Mouse (Mus musculus) MEL-GATA-1-ER (cell line): Measurements from ENCODE around the gene Ppp2r5c.

ENCODE experiments used
- DNase-seq: peaks from one replicate; pipeline ENCODE4 v3.0.0-alpha.2; 2012; ENCODE audit warnings: low read depth; ENCODE audit errors: extremely low read depth

The Ppp2r5c gene

DNA sequence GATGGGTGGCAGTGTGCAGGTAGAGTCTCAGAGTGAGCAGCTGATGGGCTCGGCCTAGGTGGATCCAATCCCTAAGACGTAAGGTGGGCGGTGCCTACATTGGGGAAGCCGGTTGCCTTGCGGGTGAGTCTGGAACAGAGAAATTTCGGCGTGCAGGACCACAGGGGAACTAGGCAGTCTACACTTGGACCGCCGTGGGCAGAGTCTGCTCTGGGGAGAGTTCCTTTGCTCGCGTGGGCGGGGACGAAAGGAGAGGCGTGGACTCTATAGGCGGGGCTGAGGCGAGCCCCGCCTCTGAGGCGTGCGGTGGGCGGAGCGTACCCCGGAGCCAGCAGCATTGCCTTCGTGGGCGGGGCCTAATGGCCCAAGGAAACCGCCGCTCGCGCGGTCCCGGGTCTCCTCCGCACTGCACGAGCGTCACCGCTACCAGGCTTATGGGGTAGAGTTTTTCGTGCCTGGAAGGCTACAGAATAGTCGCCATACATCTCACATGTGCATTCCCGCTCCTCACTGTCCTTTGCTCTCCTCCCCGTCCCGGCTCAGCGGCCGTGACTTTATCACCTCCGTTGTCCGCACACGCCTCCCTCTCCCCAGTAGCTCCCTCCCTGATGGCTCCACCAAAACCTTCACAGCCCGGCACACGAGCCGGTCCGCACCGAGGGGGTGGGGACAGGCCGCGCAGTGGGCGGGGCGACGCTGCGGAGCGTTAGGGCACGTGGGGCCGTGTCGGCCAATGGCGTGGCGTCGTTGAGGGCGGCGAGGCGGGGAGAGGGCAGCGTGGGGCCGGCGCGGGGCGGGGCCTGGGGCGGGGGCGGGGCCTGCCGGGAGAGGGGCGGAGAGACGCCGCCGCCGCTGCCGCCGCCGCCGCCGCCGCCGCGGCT lies at the start of gene Ppp2r5c:
Gene Ppp2r5c (plus strand): TSS at position 831 of the 881 bp plus-strand sequence.
- peak; percentile 57 for DNase-seq

DNA sequence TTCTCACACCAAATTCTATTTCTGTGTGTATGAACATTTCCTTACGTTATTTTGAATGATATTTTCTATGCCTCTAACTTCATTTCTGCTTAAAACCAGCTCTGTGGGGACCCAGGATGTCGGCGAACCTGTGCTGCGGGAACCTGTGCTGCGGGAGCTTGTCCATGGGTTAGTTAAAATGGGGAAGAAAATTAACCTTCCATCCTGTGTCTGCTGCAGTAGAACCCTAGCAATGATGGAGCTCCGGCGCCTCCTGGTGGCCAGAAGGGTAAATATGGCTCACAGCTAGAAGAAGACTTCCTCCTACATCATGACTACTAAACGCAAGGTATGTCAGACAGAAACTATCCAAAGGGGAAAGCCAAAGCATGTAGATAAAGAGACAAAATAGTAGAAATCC lies 48.6 kb upstream of the Ppp2r5c start:
- DNase-seq: peak; percentile 68

DNA sequence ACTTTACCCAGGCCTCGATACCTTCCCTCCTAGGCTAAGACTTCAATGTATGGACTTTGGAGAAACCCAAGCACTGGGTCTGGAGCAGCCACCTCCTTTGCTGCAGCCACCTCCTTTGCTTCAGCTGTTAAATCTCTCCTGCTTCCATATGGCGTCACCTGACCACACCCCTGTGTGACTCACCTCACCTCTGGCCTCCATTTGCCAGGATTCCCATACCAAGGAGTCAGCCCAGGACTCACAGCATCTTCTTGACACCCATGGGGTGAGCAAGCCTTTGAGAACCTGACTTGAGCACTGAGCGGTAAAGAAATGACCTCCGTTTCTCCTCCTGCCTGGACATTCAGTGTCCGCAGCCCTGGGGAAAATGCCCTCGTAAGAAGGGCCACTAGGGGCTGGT lies 47.8 kb upstream of the Ppp2r5c start:
- no peak for DNase-seq

DNA sequence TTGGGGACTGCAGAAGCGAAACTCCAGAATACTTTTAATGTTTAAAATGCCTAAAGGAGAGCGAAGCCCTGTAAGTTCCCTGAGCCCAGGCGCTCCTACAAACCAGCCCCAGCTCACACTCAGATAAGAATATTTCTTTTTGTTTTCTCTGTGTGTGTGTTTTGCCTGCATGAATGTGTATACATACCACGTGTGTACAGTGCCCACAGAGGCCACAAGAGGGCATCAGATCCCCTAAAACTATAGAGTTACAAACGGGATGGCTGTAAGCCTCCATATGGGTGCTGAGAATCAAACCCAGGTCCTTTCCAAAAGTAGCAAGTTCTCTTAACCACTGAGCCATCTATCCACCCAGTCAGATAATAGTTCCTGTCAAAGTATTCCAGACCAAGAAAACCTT lies 46.0 kb upstream of the Ppp2r5c start:
- DNase-seq: no peak

DNA sequence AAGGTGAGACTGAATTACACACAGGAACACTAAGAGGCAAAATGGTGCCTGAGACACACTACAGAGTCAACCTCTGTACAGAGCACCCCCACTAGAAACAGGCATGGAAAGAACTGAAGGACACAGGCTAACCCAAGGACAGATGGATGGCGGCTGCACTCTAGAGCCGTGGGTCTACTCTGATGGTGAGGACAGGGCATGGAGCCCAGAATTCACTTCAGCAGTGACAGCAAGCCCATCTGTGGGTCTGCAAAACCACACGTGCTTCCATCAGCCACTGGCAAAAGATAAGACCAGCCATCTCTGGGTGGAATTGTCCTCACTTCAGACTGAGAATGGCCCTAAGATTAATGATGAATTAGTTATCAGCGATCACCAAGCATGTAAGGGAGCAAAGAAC lies 45.0 kb upstream of the Ppp2r5c start:
- DNase-seq: no peak

DNA sequence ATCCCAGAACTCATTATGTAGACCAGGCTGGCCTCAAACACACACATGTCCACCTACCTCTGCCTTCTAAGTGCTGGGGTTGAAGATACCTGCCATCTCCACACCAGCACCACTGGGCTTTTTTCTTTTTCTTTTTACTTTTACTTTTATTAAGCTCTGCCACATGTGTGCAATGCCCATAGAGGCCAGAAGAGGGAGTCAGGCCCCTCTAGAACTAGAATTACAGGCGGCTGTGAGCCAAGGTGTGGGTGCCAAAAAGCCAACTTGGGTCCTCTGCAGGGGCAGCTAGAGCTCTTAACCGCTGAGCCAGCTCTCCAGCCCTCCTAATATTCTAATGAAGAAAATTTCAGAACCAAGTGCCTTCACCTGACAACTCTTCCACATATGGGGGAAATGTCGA lies 30.7 kb upstream of the Ppp2r5c start:
- DNase-seq: peak; percentile 64

DNA sequence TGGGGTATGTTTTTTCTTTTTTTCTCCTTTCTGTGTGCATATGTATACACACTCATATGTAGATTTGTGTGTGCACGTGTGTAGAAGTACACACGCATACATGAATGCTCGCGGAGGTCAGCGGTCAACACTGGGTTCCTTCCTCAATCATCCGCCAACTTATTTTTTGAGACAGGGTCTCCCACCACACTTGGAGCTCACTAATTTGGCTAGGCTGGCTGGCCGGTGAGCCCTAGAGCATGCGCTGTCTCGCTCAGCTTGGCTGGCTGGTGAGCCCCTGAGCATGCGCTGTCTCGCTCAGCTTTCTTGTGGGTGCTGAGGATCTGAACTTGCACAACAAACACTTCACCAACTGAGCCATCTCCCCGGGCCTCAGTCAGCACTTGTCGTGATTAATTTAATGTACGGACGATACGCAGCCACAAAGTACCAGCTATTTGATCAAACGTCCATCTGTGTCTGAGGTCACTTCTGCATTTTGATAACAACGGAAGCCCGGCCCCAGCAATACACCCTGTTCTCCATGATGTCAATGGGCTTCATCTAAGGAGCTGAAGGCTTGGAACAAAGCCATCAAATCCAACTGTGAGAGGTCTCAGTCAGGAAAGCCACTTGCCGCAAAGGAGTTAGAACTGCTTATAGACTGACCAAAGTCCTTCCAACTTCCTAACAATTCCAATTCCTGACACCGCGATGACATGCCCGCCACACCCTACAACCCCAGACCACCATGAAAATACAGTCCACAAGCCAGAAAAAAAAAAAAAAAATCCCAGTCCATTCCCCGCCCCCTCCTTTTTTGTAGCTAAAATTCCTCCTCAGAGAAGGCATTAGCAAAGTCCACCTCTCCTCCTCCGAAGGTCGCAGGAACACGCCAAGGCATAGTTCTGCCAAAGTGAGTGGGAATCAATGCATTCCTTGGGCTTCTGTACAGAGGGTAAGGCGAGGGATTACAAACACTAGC lies 29.6 kb upstream of the Ppp2r5c start:
- peak; percentile 57 for DNase-seq

DNA sequence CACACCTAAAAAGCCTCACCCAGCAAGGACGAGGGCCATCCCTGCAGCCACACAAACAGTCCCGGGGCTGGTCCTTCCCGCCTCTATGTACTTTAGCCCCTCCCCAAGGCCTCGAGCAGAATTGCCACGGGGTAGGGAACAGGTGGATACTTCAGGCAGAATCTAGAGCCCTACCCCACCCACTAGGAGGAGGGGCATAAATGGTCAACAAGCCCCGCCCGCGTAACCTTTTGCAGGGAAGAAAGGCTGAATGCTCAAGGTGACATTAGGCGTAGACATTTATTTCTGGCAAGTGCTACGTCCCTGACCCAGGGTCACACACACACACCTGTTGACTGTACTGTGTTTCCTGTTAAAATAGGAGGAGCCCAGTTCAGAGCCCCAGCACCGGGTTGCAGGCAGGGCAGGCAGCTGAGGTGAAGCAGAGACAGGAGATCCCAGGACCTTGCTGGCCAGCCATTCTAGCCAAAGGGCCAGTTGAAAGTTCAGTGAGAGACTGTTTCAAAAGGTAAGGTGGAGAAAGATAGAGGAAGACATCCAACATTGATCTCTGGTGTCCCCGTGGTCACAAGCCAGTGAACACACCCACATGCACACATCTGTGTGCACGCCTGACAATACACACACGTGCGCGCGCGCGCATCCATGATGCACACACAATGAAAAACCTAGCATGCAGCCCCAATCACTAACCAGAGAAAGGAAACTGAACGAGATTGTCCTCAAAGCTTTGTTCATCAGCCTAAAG lies 28.8 kb upstream of the Ppp2r5c start:
- no peak for DNase-seq

DNA sequence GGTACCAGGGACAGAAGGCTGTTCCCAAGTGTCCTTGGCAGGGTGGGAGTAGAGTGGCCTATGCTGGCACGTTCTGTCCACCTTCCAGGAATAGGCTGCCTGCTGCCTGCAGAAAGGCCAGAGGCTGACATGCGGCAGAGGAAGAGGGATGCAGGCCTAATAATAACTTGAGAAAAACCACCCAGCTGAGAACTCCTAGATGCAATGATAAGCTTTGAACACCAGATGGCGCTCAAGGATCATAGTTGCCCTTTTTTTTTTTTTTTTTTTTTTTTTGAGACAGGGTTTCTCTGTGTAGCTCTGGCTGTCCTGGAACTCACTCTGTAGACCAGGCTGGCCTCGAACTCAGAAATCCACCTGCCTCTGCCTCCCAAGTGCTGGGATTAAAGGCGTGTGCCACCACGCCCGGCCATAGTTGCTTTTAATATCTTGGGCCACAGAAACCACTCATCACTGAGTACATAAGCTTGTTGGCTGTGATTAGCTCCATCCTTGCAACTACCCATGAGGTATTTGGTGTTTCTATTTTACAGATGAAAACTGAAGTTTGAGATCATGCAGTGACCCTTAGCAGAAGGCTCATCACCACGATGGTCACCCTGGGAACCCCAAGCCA lies 28.1 kb upstream of the Ppp2r5c start:
- peak; percentile 56 for DNase-seq

DNA sequence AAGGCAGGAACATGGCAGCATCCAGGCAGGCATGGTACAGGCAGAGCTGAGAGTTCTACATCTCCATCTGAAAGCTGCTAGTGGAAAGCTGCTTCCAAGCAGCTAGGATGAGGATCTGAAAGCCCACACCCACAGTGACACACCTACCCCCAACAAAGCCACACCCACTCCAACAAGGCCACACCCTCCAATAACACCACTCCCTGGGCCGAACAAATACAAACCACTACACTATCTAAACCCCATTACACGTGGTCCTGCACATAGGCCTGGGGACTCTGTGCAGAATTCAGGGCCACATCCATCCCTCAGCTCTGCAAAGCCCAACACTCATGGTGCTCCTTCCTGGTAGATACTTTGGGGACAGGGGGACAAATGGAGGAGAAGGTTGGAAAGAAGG lies 27.0 kb upstream of the Ppp2r5c start:
- DNase-seq: peak; percentile 26

DNA sequence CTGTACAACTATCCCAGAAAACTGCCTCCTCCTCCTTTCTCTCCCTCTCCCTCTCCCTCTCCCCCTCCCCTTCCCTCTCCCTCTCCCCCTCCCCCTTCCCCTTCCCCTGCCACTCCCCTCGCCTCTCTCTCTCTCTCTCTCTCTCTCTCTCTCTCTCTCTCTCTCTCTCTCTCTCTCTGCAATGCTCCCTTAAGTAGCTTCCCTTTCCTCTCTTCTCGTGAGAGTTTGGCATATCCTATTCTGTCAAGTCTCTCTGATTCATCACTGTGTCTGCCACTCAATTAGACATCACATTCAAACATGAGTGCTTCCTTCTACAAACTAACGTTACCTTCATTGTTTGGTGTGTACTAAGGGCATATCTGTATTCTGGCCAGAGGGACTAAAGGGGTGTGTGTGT lies 25.6 kb upstream of the Ppp2r5c start:
- no peak for DNase-seq

DNA sequence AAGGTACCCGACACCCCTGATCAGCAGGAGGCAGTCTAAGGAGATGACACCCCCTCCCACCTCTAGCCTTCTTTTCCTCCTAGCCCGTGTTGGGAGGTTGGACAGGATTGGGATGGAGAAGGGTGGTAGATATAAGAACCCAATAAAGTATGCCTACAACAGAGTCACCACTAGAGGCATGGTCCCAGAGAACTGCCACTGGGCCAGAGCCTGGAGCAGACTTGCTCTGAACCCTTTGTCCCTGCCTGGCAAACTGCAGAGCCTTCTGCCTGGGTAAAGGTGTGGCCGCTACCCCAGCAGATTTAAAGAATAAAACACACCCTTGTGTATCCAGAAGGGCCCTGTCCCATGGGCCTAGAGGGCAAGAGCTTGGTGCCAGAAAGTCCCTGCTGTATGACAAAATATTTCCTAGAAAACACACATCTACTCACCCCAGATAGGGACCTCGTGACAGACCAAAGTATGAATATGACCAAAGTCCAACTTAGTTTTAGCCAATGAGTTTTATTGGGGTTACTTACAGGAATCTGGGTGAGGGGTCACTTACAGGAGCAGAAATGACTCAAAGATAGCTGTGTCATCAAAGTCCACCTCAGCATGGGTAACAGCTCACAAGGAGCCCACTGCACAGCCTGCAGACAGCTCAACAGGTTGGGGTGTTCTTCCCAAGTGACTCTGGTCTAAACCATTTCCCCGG lies 22.8 kb upstream of the Ppp2r5c start:
- DNase-seq: no peak

DNA sequence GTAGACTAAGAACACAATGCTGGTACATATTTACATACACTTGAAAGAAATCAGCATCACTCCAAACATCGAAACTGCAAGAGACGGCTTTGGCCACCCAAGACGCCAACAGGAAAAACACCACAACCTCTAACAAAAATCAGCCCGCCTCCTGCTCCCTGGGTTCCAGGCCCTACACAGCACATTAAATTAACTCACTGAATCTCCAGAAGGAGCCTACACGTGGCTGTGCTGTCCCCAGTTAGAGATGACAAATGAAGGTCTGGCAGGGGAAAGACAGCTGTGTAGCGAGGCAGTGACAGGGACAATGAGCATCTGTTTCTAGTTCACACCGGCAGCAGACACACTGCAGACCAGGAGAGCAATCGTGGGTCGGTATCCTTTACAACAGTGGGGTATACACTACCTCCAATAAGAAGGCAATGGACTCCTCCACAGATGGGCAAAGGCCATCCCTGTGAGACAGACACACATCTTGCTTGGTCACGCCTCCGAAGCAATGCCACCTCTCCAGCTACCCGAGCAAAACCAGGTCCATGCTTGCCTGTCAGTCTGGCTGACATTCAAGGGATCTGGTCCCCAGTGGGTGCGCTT lies 20.4 kb upstream of the Ppp2r5c start:
- no peak for DNase-seq

DNA sequence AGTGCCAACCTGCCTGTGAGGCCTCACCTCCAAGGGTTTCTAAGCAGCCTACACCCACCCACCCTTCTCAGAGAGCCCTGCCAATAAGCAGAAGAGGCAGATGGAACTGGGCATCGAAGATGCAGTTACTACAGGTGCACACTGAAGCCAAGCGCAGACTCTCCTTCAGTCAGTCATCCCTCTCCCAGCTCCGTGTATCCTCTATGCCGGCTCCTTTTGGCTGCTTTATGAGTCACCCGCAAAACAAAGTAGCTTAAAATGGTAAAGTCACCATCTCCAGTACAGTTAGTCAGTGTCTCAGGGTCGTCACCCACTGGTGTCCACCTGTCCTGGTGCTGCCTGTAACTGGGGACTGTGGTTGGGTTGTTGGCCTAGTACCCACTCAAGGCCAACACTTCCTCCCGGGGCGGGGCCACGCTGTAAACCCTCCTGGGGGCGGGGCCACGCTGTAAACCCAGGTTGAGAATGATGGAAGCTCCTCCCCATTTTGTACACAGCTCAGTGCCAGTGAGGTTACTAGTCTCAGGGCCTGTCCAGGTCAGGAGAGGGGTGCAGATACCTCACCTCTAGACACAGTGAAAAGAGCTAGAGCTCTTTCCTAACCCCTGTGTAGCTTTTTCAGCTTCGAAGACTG lies 17.5 kb upstream of the Ppp2r5c start:
- DNase-seq: no peak

DNA sequence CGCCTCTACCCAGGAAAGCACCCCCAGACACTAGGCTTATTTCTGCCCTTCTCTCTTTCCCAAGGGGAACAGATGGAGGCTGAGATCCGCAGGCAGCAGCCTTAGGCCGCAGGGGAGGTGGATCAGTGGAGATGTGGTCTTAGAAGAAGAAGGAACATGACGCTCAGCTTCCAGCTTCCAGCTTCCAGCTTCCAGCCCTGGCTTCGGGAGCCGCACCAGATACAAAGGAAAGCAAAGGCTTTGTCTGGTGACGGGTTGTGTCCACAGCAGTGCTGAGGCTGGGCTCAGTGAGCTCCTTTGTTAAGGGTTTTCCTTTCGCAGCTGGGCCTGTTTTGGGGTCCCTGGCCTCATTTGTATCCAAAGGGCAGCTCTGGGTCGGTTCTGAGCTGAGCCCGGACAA lies 16.9 kb upstream of the Ppp2r5c start:
- DNase-seq: no peak

DNA sequence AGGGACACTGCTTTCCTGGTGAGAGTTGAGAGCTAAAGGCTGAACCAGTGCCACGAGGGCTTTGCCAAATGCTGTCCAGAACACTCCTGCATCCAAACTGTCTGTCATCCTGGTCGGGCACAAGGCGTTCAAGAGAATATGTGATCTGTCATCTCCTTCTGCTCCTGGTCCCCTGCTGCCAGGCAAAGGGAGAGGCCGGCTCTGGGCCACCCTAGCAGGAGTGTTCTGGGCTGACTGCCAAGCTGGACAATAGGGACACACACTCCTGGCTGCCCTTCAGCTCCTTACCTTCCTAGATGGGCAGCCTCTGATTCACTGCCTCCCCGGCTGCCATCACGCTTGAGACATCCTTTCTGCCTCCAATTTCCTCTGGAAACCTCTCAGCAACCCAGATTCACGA lies 15.1 kb upstream of the Ppp2r5c start:
- DNase-seq: no peak

DNA sequence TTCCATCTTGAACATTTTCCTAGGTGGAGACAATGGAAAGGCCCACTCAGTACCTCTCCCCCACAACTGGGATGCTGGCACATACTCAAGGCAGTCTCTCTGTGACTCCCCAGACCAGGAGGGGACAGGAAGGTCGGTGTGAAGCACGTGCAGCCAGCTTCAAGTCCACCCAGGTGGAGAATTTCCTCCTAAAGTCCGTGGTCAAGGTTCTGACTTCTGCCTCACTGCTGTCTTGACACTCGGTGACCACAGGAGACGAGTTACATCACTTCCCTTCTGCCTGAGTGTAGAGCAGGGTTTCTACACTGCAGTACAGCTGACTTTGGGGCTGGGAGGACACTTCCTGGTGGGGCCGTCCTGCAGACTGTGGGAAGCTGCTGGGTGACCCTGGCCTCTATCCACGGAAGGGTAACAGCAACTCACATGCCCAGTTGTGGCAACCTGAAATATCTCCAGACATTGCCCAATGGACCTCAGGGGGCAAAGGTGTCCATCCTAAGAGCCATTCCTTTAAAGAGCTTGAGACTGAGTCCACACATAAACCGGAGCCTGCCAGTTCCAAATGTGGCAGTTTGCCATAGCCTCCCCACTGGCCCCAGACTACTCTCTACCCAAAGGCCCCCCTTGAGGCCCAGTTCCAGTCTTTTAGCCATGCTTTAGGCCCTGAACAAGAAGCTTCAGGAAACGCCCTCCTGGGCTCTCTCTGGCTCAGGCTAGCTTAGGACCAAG lies 10.1 kb upstream of the Ppp2r5c start:
- no peak for DNase-seq

DNA sequence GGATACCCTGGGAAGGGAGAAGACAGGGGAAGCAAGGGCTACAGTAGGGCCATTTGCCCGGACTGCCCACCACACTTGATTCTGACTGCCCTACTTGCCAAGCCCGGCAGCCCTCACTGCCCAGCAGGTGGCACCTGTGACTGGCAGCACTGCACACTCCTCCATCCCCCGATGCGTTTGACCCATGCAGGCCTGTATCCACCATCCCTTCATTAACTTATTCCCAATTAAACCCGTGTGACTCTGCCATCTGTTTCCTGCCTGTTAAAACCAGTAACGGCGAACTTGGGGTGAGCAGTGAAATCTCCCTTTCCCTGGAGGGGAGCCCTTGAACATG lies 9.6 kb upstream of the Ppp2r5c start:
- no peak for DNase-seq

DNA sequence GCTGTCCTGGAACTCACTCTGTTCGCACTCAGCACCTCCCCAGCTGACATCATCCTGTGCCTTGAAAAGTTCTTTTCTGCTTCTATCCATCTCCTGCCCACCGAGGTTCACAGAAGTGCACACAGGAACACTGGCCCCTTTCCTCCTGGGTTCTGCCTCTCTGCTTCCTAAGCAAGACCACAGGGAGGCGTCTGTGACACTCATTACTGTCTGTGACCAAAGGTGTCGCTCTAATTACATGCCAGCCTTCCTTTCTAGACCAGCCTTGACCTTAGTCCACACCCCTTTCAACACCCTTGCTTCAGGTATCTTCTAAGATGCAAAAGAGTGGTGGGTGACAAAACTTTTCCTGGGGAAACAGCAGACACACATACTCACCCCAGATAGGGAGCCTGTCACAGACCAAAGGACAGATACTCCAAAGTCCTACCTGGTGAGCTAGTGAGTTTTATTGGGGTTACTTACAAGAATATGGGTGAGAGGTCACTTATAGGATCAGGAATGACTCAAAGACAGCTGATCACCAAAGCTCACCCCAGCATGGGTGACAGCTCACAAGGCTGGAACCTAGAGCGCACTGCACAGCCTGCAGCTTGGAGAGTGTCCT lies 8.4 kb upstream of the Ppp2r5c start:
- no peak for DNase-seq
